Mouse (Mus musculus): Measurements from ENCODE around the gene Nr1h4. TPM values are rescaled to one million over a fixed set of nuclear protein-coding genes. Genes with fewer than 3 reads are reported as not detected.

The Nr1h4 gene
- polyA plus RNA-seq, 1 experiment from 2014 or later = not detected

- WGBS = 83% methylated on average over 11 of the region's 11 CpGs
- Histone ChIP-seq H3K9me3 (no peaks in the 10 kb centered on the region), H3K4me1 (no peaks in the 10 kb centered on the region; the same call in 1 of the 2 replicates), H3K27ac (no peak overlapping the region), H3K4me3 (no peak overlapping the region), H3K36me3 (replicated peaks) (no peaks in the 10 kb centered on the region), H3K27me3 (ENCODE audit: poor library complexity, severe bottlenecking) (peaks cover 12% of the 10 kb centered on the region)
- no peak for DNase-seq (ENCODE audit: extremely low spot score, low spot score)
These were observed 72.4 kb downstream of the Nr1h4 start for GRCm38 (mm10) chr10:89460972-89461371.

- no peak for DNase-seq (ENCODE audit: extremely low spot score, low spot score)
- Histone ChIP-seq H3K9me3 (no peaks in the 10 kb centered on the region), H3K27ac (no peak overlapping the region), H3K4me3 (no peak overlapping the region), H3K4me1 (peaks cover 3% of the 10 kb centered on the region; the same call in 1 of the 2 replicates), H3K36me3 (replicated peaks) (no peaks in the 10 kb centered on the region), H3K27me3 (ENCODE audit: poor library complexity, severe bottlenecking) (peaks cover 14% of the 10 kb centered on the region)
- WGBS = 88% methylated on average over 3 of the region's 3 CpGs
These were observed 74.6 kb downstream of the Nr1h4 start for GRCm38 (mm10) chr10:89458770-89459169.

GRCm38 (mm10) chr10:89453794-89454193, 79.6 kb downstream of the Nr1h4 start:
- no peaks in the 10 kb centered on the region for H3K9me3 ChIP-seq
- no peak overlapping the region for H3K27ac ChIP-seq
- H3K4me3 ChIP-seq = no peak overlapping the region
- no peak for DNase-seq (ENCODE audit: extremely low spot score, low spot score)
- H3K4me1 ChIP-seq = peaks cover 3% of the 10 kb centered on the region; the same call in 1 of the 2 replicates
- WGBS = 84% methylated on average over 3 of the region's 3 CpGs
- H3K36me3 ChIP-seq (replicated peaks) = no peaks in the 10 kb centered on the region
- peaks cover 19% of the 10 kb centered on the region for H3K27me3 ChIP-seq (ENCODE audit: poor library complexity, severe bottlenecking)

- Histone ChIP-seq H3K27ac (no peak overlapping the region), H3K9me3 (no peaks in the 10 kb centered on the region), H3K36me3 (replicated peaks) (no peaks in the 10 kb centered on the region), H3K4me3 (no peak overlapping the region), H3K4me1 (peaks cover 3% of the 10 kb centered on the region; the same call in 1 of the 2 replicates), H3K27me3 (ENCODE audit: poor library complexity, severe bottlenecking) (peaks cover 19% of the 10 kb centered on the region)
- no peak for DNase-seq (ENCODE audit: extremely low spot score, low spot score)
- WGBS = 88% methylated on average over 15 of the region's 15 CpGs
These were observed 80.2 kb downstream of the Nr1h4 start for GRCm38 (mm10) chr10:89453068-89453641.

GRCm38 (mm10) chr10:89450411-89450810, 83.0 kb downstream of the Nr1h4 start:
- H3K9me3 ChIP-seq = no peaks in the 10 kb centered on the region
- 90% methylated on average over 10 of the region's 10 CpGs for WGBS
- no peak for DNase-seq (ENCODE audit: extremely low spot score, low spot score)
- peaks cover 3% of the 10 kb centered on the region; the same call in 1 of the 2 replicates for H3K4me1 ChIP-seq
- H3K4me3 ChIP-seq = no peak overlapping the region
- peaks cover 22% of the 10 kb centered on the region for H3K27me3 ChIP-seq (ENCODE audit: poor library complexity, severe bottlenecking)
- no peaks in the 10 kb centered on the region for H3K36me3 ChIP-seq (replicated peaks)
- H3K27ac ChIP-seq = no peak overlapping the region

- peaks cover 5% of the 10 kb centered on the region; the same call in 1 of the 2 replicates for H3K9me3 ChIP-seq
- peak overlapping the region; percentile 73 for H3K4me3 ChIP-seq
- H3K4me1 ChIP-seq = peaks cover 20% of the 10 kb centered on the region
- no peak for DNase-seq (ENCODE audit: extremely low spot score, low spot score)
- peak overlapping the region; percentile 92 for H3K27ac ChIP-seq
- H3K36me3 ChIP-seq (replicated peaks) = peaks cover 8% of the 10 kb centered on the region
- peaks cover 60% of the 10 kb centered on the region for H3K27me3 ChIP-seq (ENCODE audit: poor library complexity, severe bottlenecking)
- 34% methylated on average over 3 of the region's 3 CpGs for WGBS
These were observed 89.0 kb downstream of the Nr1h4 start for GRCm38 (mm10) chr10:89444381-89444780.

- Histone ChIP-seq H3K27me3 (ENCODE audit: poor library complexity, severe bottlenecking) (peaks cover 65% of the 10 kb centered on the region), H3K27ac (peak within 1 kb of the TSS; percentile 92)
These were observed 89.7 kb downstream of the Nr1h4 start, which contains the start of gene Gas2l3 for GRCm38 (mm10) chr10:89443623-89444151. Gas2l3 (minus strand) TSS chr10:89443967.

GRCm38 (mm10) chr10:89443115-89443622, 90.2 kb downstream of the Nr1h4 start:
- Histone ChIP-seq H3K27ac (peak overlapping the region; percentile 92), H3K4me1 (peaks cover 21% of the 10 kb centered on the region), H3K4me3 (peak overlapping the region; percentile 73), H3K36me3 (replicated peaks) (peaks cover 8% of the 10 kb centered on the region), H3K9me3 (peaks cover 5% of the 10 kb centered on the region; the same call in 1 of the 2 replicates), H3K27me3 (ENCODE audit: poor library complexity, severe bottlenecking) (peaks cover 70% of the 10 kb centered on the region)
- no peak for DNase-seq (ENCODE audit: extremely low spot score, low spot score)
- 1% methylated on average over 17 of the region's 17 CpGs for WGBS

More at GRCm38 (mm10) chr10:89443623-89444151, 89.7 kb downstream of the Nr1h4 start, which contains the start of gene Gas2l3:
- peaks cover 20% of the 10 kb centered on the region for H3K4me1 ChIP-seq
- under 1% methylated on average over 39 of the region's 39 CpGs for WGBS
- H3K36me3 ChIP-seq (replicated peaks) = peaks cover 8% of the 10 kb centered on the region
- H3K9me3 ChIP-seq = peaks cover 5% of the 10 kb centered on the region; the same call in 1 of the 2 replicates
- H3K4me3 ChIP-seq = peak within 1 kb of the TSS; percentile 73
- peak; percentile 87 for DNase-seq (ENCODE audit: extremely low spot score, low spot score)

- Histone ChIP-seq H3K27me3 (ENCODE audit: poor library complexity, severe bottlenecking) (peaks cover 75% of the 10 kb centered on the region), H3K9me3 (peaks cover 5% of the 10 kb centered on the region; the same call in 1 of the 2 replicates), H3K4me3 (peak overlapping the region; percentile 73), H3K27ac (0 out of 2 replicates have a peak overlapping the region, but pooled peaks have one; percentile 92), H3K4me1 (peaks cover 26% of the 10 kb centered on the region), H3K36me3 (replicated peaks) (peaks cover 9% of the 10 kb centered on the region)
- WGBS = 33% methylated on average over 4 of the region's 4 CpGs
- DNase-seq (ENCODE audit: extremely low spot score, low spot score) = no peak
These were observed 90.7 kb downstream of the Nr1h4 start for GRCm38 (mm10) chr10:89442640-89443039.

GRCm38 (mm10) chr10:89441961-89442360, 91.4 kb downstream of the Nr1h4 start:
- H3K9me3 ChIP-seq = peaks cover 5% of the 10 kb centered on the region; the same call in 1 of the 2 replicates
- H3K4me3 ChIP-seq = no peak overlapping the region
- H3K4me1 ChIP-seq = peaks cover 32% of the 10 kb centered on the region
- WGBS = 93% methylated on average over 3 of the region's 3 CpGs
- H3K27ac ChIP-seq = no peak overlapping the region
- peaks cover 82% of the 10 kb centered on the region for H3K27me3 ChIP-seq (ENCODE audit: poor library complexity, severe bottlenecking)
- peaks cover 13% of the 10 kb centered on the region for H3K36me3 ChIP-seq (replicated peaks)
- DNase-seq (ENCODE audit: extremely low spot score, low spot score) = no peak

- H3K9me3 ChIP-seq = peaks cover 5% of the 10 kb centered on the region; the same call in 1 of the 2 replicates
- peaks cover 13% of the 10 kb centered on the region for H3K36me3 ChIP-seq (replicated peaks)
- peaks cover 82% of the 10 kb centered on the region for H3K27me3 ChIP-seq (ENCODE audit: poor library complexity, severe bottlenecking)
- DNase-seq (ENCODE audit: extremely low spot score, low spot score) = no peak
- no peak overlapping the region for H3K4me3 ChIP-seq
- WGBS = 85% methylated on average over 7 of the region's 7 CpGs
- H3K27ac ChIP-seq = no peak overlapping the region
- H3K4me1 ChIP-seq = peaks cover 48% of the 10 kb centered on the region
These were observed 94.0 kb downstream of the Nr1h4 start for GRCm38 (mm10) chr10:89439380-89439779.

GRCm38 (mm10) chr10:89437996-89438395, 95.4 kb downstream of the Nr1h4 start:
- peaks cover 90% of the 10 kb centered on the region for H3K27me3 ChIP-seq (ENCODE audit: poor library complexity, severe bottlenecking)

GRCm38 (mm10) chr10:89437472-89437871, 95.9 kb downstream of the Nr1h4 start:
- Histone ChIP-seq H3K27ac (no peak overlapping the region), H3K36me3 (replicated peaks) (peaks cover 18% of the 10 kb centered on the region), H3K4me1 (peaks cover 39% of the 10 kb centered on the region), H3K4me3 (no peak overlapping the region), H3K27me3 (ENCODE audit: poor library complexity, severe bottlenecking) (peaks cover 92% of the 10 kb centered on the region), H3K9me3 (peaks cover 5% of the 10 kb centered on the region; the same call in 1 of the 2 replicates)
- 60% methylated on average over 9 of the region's 9 CpGs for WGBS
- DNase-seq (ENCODE audit: extremely low spot score, low spot score) = no peak

More at GRCm38 (mm10) chr10:89437996-89438395, 95.4 kb downstream of the Nr1h4 start:
- no peak overlapping the region for H3K4me3 ChIP-seq
- H3K27ac ChIP-seq = no peak overlapping the region
- no peak for DNase-seq (ENCODE audit: extremely low spot score, low spot score)
- H3K9me3 ChIP-seq = peaks cover 5% of the 10 kb centered on the region; the same call in 1 of the 2 replicates
- 87% methylated on average over 12 of the region's 12 CpGs for WGBS
- peaks cover 14% of the 10 kb centered on the region for H3K36me3 ChIP-seq (replicated peaks)
- H3K4me1 ChIP-seq = peaks cover 45% of the 10 kb centered on the region

All from forebrain, embryonic 10.5 days (tissue).